Mouse (Mus musculus) retina, postnatal 1 day (tissue): ENCODE data around the gene 4933406M09Rik.

Source experiments
- DNase-seq: peaks from one replicate; pipeline ENCODE4 v3.0.0-alpha.2; 2012

Gene 4933406M09Rik

DNA sequence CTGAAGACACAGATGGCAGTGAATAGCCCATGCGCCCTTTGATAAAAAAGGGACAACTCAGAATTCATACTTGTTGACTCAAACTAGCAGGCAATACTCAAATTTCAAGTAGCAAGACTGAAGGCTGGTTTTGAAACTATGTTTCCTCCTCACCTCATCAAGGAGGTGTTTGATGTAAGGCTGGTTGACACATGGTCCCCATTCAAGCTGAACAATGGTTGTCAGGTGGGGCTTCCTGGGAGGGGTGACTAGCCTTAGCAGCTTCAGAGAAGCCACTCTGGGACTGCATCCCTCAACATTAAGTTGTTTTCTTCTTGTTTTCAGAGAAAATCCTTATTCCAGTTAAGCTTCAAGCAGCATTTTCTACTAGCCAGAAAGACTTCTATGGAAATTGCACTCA lies at the start of gene 4933406M09Rik:
Gene 4933406M09Rik, plus strand, starts transcription at position 275 of the 400 bp plus-strand sequence.
- DNase-seq, result no peak

DNA sequence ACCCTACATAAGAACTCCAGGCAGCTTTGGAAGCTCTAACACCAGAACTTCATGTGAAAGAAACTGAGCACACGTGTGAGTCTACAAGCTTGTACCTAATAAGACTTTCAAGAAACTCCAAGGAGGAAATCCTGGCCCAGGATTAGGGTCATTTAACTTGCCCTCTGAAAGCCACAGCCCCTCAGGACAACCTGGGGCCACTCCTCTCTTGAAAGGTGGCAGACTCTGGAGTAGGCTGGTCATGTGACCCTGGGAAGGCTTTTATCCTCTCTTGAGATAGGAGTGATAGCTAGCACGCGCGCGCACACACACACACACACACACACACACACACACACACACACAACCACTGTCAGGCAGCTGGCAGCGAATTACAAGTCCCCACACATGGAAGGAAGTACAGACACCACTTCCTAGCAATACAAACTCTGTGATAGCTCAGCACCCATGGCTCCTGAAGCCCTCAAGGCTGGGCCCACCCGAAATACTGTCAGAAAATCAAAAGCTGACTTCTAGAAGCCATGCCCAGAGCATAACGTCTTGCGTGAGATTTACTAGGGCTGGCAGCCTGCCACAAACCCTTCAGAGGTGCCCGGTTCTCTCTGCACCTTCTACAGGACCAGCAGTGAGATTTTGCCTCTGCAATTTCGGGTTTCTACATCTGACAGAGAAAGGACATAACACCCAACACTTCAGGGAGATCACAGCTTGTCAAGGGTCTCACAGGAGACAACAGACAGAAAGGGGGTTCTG lies 48.6 kb upstream of the 4933406M09Rik start:
- no peak for DNase-seq

DNA sequence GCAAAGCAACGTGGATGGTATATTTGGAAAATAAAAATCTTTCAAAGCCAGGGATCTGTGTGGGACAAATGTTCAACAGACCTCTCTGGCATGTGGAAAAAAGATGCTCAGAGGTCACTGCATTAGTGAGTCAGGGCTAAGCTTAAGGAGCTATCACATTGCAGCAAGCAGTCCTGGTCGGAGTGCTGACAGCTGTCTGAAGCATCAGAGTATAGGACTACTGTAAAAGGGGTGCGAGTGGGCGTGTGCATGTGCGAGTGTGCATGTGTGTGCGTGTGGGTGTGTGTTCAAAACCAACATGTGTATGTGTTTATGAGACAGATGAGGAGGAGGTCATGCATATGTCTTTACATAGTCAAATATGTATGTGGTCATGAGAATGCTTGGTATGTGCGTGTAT lies 46.6 kb upstream of the 4933406M09Rik start:
- no peak for DNase-seq

DNA sequence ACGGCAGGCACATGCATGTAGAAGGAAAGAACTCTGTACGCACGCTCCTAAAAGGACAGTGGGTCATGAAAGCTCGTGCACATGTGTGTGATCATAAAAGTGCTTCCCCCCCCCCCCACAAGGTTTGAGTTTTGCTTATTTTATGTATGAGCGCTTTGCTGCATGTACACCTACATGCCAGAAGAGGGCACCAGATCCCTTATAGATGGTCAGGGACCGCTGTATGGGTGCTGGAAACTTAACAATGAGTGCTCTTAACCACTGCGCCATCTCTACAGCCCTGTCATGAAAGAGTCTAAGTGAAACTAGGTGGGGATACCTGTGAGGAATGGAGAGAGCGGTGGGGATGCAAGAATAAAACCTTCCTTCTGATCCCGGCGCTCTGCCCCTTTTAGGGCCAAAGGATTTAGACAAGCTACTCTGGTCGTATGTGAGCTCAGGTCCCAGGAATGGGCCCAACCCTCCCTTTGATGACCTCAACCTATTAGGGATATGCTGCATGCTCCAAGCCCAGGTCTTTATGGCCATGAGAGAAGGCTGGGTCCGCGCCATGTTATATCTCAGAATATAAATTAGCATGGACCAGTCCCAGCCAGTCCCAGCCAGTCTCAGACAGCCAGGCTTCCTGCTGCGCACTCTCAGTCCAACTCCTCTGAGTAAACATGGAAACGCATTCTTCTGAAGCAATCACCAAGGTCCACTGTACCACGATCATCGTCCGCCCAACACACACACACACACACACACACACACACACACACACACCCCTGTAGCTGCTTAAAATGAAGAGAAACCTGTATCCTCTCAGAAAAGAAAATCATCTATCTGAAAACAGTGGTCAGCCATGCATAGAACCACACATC lies 45.8 kb upstream of the 4933406M09Rik start:
- no peak for DNase-seq

DNA sequence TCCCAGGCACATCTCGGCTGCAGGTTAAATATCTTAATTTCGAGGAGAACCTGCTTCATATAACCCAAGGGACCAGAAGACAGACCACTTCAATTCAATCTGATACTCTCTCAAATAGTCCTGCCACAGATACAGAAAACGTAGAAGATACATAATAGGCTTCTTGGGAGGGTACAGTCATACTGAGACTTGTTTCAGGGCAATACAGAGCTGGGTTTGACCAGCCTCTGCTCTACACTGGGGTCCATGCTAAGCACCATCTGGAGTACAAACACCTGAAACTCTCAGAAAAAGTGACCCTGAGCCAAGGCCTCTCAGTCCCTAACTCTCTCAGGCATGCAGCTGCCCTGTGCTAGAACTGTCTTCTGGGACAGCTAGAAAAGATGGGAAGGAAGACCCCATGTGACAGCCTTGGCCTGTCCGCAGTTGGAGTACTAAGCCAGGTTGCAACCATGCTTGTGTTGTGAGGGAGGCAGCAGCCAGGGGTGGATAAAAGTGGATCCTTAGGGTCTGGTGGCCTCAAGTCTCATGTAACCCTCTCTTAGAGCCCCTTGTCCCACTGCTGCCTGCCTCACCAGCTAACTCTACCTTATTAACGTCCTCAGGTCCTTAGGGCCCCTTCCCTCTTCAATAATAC lies 44.0 kb upstream of the 4933406M09Rik start:
- DNase-seq, result no peak

DNA sequence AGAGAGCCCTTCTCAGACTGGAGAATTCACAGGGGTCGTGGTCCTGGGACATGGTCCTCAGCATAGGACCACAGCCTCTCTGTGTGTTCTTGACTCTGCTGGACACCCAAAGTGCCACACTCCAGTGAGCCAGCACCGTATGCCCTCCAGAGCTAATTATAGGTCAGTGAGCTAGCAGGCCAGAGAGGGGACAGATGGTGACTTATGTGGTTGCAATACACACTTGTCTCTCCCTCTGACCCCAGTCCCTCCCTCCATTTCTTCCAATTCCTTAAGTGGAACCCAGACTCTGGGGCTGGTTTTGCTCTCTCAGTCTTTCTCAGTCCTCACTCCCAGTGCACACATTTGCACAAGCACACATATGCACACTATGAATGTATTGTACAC lies 43.5 kb upstream of the 4933406M09Rik start:
- peak; percentile 58 for DNase-seq

DNA sequence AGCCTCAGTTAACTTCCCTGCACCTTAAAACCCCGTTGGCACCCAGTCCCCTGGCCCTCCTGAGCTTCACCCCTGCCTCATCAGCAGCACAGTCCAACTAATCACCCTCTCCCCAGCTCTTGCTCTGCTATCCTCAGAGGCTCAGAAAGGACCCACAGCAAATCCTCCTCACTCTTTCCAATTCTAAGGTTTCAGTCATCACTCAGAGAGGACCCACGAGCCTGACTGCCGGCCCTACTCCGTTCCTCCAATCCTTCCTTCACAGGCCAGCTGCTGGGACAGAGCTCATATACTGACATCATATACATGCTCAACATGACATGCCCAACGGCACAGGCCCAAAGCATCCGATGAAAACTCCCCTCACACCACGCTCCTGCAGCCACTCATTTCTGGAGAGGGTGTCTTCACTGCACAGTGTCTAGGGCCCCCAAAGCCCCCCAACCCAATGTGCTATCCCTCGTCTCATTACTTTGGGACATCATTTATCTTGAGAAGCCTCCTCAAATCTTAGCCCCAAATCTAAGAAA lies 42.9 kb upstream of the 4933406M09Rik start:
- DNase-seq, result no peak

DNA sequence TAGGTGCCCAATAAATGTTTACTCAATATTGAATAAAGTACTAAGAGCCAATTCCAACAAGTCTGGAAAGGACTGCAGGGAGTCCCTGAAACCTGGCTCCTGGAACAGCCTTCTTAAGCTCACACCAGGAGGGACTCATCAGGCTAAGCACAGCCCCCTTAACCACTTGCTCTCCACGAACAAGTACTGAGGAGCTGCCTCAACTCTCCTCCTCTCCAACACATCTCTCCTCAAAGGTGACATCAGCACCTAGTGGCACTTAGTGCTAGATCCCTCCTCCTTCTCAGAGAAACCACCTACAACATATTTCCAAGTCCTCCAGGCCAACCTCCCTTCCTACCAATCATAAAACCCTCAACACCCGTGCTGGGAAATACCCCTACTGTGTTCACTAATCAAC lies 42.2 kb upstream of the 4933406M09Rik start:
- DNase-seq, result no peak

DNA sequence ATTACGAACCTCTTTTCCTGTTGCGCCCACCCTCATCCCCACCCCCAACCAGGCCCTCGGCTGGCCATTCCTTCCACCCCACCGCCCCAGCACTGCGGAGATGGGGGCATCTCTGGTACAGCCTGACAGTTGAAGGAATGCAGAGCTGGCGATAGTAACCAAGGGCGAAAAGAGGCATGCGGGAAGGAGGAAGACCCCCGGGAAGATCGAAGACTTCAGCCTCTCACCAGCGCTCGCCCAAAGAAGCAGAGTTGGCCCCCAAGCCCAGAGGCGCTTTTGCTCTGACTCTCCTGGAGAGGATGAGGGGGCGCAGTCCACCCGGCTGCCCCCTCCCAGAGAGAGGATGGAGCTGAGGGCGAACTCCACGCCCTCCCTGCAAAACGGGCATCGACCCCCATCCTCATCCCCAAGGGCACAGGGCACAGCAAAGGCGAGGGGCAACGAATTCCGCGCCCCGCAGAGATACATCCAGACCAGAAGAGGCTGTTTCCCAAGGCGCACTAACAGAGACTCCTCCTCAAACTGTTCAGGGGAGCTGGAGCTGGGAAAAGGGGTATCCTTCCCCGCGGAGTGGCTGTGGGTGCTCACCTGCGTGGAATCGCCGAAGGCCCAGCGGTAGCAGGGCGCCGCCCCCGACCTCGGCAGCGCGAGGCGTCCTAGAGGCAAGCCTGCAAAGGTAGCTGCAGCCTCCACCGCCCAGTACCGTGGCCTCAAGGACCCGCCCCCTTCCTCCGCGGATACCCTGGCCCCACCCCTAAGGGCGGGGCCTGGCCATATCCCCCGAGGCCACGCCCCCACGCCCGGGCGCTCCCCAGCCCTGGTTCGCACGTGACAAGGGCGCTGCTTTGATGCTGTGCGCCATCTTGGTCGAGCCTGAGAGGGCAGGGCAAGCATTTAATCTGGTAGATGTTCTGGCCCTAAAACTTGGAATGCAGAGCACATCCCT lies 41.5 kb upstream of the 4933406M09Rik start:
- DNase-seq, result peak; percentile 93

DNA sequence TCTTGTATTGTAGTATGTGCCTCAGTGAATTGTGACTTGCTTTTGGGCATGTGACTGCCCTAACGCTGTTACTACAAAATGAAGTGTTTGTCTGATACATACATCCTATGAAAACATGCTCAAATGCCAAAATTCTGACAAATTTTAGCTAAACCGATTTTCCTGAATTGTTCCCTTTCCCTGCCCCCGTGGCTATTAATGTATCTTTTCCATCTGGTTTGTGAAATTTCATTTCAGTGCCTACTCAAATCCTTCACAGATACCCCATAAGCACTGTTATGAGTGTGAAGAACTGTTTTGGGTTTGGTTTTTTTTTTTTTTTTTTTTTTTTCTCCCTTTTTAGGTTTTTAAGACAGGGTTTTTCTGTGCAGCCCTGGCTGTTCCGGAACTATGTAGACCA lies 40.7 kb upstream of the 4933406M09Rik start:
- DNase-seq, result no peak

DNA sequence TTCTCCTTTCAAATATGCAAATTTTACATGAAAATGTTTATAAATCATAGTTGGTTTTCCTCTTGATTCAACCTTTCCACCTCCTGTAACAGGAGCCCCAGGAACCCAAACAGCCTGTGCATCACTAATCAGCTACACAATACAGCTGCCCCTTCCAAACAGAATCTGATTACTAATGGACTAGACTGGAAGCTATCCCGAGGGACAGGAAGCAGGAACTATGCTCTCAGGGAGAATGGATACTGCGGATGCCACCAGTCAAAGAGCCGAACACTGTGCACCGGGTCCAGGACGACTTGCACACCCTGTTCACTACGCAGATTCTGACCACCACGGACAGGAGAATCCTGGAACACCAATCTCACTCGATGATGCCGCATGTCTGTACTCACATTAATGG lies 37.9 kb upstream of the 4933406M09Rik start:
- DNase-seq, result no peak

DNA sequence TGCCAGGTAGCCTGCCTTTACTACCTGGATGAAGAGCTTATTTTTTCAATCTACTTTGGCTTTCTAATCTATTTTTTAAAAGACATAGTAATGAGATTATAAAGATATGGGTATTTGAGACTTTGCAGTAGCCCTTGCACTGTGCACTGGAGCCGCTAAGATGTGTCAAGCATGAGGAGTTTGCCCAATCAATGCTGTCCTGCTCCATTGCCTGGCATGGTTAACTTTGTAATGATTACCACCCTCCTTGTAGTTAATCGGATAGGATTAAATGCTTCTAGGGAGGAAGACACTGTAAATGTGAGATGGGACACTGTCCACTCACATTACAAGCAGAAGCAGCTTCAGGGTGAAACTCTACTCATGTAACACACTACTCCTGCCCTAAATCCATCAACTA lies 32.4 kb upstream of the 4933406M09Rik start:
- no peak for DNase-seq

DNA sequence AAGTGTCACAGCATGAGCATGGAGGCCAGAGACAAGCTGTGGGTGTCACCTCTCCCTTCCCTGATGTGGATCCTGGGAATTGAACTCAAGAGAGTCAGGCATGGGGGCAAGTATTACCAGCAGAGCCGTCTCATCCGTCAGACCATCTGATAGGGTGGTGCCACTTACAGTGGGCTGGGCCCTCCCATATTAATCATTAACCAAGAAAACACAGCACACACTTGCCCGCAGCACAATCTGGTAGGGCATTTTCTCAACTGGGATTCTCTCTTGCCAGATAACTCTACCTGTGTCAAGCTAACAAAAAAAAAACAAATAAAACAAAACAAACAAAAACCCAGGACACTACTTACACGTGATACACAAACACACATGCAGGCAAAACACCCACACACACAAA lies 28.3 kb upstream of the 4933406M09Rik start:
- DNase-seq, result no peak

DNA sequence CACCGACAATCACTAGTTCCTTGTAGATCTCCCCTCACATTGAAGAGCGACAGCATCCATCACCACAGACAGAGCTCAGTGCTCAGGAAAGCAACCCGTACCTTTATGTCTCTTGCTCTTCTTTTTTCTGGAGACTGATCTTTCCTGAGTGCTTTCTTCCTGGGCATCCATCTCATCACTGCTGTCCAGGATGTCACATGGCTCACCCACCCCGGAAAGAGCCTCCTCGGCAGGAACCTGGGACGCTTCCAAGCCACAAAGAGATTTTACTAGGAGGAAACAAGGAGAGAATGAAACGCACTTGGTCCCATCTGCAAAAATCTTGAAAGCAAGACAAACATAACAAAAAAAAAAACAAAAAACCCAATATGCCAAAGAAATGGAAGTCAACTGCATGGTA lies 25.1 kb upstream of the 4933406M09Rik start:
- no peak for DNase-seq

DNA sequence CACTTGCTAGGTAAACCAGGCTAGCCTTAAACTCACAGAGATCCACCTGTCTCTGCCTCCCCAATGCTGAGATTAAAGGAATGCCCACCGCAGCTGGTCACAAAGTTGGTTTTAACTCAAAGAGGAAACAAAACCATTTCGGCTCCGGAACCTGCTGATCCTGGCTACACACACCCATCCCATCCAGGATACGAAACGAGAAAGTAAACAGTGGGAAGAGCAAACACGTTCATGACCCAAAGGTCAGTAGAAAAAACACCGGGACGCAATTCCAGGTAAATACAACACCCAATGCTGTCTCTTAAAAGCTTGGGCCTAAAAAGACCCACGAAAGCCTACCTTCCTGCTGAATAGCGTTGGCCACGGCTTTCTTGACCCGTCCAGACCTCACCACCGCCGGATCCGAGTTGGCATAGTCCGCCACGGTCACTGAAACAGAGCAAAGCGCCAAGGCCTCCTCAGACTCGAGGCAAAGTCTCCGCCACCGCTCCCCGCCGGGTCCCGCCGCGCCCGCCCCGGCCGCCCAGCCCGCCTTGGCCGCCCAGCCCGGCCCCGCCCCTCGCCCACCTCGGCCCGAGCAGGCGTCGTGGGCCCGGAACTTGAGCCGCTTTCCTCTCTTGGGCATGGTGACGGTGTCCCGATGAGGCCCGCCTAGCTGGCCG lies 24.4 kb upstream of the 4933406M09Rik start:
- DNase-seq, result no peak

DNA sequence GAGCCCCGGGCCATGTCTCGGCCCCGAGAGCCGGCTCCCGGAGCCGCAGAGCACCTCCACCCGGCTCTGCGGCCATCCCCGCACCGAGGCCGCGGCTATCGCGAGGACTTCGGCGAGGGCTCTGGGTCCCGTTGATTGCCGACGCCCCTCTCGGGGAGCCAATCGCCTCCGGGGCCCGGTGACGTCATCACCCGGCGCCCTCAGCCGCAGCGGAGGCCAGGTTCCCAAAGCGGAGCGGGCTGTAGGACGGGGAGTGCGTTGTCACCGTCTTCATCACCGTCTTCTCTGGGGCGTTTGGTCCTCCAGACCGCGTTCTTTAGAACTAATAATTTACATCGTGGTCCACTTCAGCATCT lies 23.9 kb upstream of the 4933406M09Rik start, which contains the start of gene Tmem183a:
Gene Tmem183a, minus strand, starts transcription at position 123 of the 356 bp plus-strand sequence.
- DNase-seq, result peak; percentile 97

DNA sequence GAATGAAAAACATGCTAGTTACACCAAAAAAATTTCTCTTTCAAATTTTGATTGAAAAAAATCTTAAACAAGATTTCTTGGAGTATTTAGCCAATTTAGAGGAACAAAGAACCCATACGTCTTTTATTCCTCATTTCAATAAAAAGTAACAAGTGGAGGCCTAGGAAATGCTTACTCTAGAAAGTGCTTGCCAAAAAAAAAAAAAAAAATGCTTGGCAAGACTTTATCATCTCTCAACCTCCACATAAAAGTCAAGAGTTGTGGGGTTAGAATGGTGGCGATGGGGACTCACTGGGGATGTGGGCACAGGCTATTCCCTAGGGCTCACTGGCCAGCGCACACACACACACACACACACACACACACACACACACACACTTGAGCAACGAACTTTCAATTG lies 22.5 kb upstream of the 4933406M09Rik start:
- DNase-seq, result no peak

DNA sequence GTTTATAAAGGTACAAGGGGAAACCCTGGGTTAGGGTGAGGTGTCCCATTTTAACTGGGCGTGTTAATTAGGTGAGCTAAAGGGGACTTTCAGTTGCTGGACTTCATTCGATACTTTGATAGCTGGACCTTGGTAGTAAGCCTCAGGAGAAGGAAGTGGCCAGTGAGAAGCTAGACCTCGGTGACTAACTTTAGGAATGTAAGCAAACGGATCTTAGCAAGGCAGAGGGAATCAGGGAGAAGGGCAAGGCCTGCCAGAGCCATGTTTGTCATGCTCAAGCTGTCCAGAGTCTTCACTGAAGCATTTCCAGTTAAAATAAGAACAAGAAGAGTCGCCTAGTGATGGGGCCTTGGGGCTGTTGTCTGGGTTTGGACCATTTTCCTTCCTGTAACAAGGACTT lies 20.2 kb upstream of the 4933406M09Rik start:
- no peak for DNase-seq

DNA sequence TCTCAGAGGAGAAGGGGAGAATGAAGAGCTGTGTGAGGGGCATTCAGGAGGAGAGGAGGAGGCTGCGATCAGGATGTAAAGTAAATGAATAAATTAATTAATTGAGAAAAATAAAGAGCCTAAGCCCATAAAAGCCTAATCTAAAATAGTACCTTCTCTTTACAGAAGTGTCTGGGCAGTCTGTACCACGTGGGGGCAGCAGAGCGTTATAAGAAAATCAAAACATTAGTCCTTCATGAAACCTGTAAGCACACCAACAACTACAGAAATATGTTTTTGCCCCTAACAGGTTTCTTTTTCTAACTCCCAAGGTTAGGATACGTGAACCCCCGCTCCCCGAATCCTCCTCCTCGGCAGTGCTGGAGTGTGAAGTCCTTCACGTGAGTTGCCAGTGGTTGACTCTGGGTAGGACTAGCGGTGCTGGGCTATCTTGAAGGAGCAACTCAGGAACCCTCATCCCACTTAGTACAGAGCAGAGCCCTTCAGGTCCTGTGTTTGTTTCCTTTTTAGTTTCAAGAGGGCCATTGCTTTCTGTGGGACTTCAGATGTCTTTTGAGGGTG lies 16.9 kb upstream of the 4933406M09Rik start:
- DNase-seq, result peak; percentile 47

DNA sequence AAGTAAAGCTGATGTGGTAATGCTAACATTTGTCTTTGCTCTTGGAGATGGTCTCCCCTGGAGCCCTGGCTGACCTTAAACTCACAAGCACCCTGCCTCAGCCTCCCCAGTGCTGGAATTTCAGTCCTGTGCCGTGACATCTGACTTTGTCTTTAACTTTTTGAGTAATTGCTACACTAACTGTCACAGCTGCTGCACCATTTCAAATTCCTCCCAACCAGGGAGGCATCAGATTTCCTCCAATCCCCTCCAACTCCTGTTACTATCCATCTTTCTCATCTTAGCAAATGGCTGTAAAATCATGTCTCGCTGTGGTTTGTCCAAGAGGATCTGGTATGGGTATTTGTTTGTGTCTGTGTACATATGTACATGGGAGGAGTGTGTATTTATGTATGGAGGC lies 11.6 kb upstream of the 4933406M09Rik start:
- DNase-seq, result no peak

DNA sequence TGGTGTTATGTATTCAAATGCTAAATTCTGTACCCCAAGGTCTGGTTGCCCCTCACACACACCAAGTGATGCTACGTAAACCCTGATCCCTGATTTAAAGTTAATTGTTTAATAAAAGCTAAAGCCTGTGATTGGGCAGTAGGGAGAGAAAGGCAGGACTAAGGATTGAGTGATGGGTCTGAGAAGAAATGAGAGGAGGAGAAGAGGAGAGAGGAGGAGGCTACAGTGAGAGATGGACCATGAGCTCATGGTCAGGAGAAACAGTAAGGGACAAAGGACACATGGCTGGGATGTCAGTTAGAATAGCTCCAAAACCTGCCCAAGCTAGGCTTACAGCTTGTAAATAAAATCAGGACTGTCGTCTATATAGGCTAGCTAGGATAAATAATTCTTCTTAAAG lies 4.7 kb upstream of the 4933406M09Rik start:
- no peak for DNase-seq
